Mouse (Mus musculus) CH12.LX (cell line): Measurements from ENCODE around the gene Wipf1.

Source experiments
- EP300 ChIP-seq: IDR thresholded peaks from 2 replicates; pipeline ENCODE4 v1.6.1; 2011; ENCODE audit warnings: low read length, improper control_type of control experiment
- SIN3A ChIP-seq: IDR thresholded peaks from 2 replicates; pipeline ENCODE4 v1.6.1; 2012; ENCODE audit warnings: low read length, improper control_type of control experiment, inconsistent platforms

- TF ChIP-seq SIN3A, result no peak
- TF ChIP-seq EP300, result no peak
Observed at GRCm38 (mm10) chr2:73518966-73519365, 10.6 kb downstream of the Wipf1 start.
